Mouse (Mus musculus) ES-Bruce4 (cell line): ENCODE results near the gene Foxo3.

Source experiments
- CTCF ChIP-seq: IDR thresholded peaks from one replicate; pipeline ENCODE4 v1.8.1; 2011; ENCODE audit warnings: low read depth, low read length
- EP300 ChIP-seq: IDR thresholded peaks from 2 replicates; pipeline ENCODE4 v1.6.1; 2011; ENCODE audit warnings: low read depth, low read length; ENCODE audit not compliant: insufficient read depth
- POLR2A ChIP-seq: IDR thresholded peaks from one replicate; pipeline ENCODE4 v1.8.1; 2011; ENCODE audit warnings: low read length; ENCODE audit not compliant: insufficient read depth

DNA sequence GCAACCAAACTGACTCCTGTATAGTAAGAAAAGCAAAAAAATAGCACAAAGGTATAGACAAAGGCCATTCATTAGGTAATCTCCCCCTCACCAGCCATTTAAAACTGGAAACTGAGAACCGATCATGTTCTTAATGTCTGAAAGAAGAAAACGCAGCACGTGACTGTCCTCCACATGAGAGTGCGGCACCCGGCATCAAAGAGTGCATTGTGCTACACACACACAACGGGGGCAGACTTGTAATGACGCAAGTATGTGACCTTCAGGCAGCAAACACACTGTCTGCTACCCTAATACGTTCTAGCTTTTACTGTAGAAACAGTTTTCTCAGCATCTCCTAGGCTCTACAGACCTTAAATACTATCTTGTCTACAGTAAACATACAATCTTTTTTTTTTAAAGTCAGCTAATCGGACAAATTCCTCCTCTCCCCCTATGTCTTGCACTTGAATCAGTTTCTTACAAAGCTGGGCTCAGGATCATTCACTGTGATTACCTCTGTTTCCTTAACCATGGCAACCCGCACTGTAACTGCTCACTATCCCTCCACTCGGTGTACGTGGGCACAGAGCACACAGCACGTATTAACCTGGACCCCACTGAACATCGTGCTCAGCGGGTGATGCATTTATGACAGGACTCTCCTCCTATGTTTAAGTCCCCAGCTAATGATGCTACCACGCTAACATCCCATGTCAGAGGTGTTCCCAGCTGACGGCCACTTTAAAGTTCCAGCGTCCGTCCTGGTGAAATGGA lies 55.2 kb downstream of the Foxo3 start:
- TF ChIP-seq POLR2A: no peak
- TF ChIP-seq CTCF: no peak
- no peak for TF ChIP-seq EP300
